Mouse (Mus musculus) erythroblast, embryonic 14.5 days (primary cell): ENCODE data around the gene Gclm.

Experiments used
- GATA1 ChIP-seq: IDR thresholded peaks from 2 replicates; pipeline ENCODE4 v1.6.1; 2012; ENCODE audit warnings: low read length, inconsistent platforms, mixed read lengths
- TAL1 ChIP-seq: IDR thresholded peaks from 3 replicates; pipeline ENCODE4 v1.6.1; 2012; ENCODE audit warnings: low read length, inconsistent platforms, mixed read lengths

DNA sequence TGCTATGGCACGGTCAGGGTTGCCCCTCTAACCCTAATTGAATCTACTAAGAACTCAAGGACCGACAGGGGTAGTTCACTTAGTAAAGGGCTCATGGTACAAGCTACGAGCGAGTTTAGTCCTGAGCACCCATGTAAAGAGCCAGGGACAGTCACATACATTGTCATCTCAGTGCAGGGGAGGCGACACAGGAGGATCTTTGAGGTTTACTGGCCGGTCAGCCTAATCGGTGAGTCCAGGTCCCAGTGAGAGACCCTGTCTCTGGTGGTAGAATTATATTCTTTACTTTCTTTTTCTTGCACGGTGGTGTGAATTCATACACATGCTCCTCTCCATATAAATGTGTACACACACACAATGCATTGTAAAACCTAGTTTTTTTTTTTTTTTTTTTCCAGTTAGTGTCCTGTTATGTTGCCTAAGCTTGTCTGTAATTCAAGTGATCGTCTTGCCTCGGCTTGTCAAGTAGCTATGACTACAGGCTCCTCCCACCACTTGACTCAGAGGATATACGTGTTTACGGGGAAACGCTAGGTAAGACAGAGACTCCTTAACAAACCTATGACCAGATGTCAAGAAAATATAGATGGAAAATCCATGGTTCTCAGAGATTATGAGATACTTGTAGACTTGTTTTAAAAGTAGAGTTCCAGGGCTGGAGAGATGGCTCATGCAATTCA, 33.8 kb upstream of the Gclm start:
- TF ChIP-seq GATA1 (no peak), TAL1 (no peak)
